Mouse (Mus musculus) midbrain, embryonic 11.5 days (tissue): ENCODE data around the gene Sap18b. TPM values are rescaled to one million over a fixed set of nuclear protein-coding genes. Genes with fewer than 3 reads are reported as not detected.
A peak's percentile ranks its signal among the peaks of the same experiment; 100 is the strongest.

Experiments
- ATAC-seq: fragments of 200-750 bp; cut with Nextera tagmentation; 2 replicates; pipeline ENCODE4 v1.8.0; 2017; ENCODE audit warnings: moderate TSS enrichment, moderate library complexity; ENCODE audit not compliant: low FRiP score
- DNase-seq: peaks from one replicate; pipeline ENCODE4 v3.0.0; 2015; ENCODE audit warnings: low spot score; ENCODE audit errors: missing footprints
- H3K27ac ChIP-seq: fragments of 300-500 bp; sonication (generic); 2 replicates; pipeline ENCODE4 v1.5.1; 2014; ENCODE audit warnings: low read depth, low read length
- H3K27me3 ChIP-seq: fragments of 300-500 bp; sonication (generic); 2 replicates; pipeline ENCODE4 v1.6.1; 2014; ENCODE audit warnings: mild to moderate bottlenecking, low read length, moderate library complexity, mixed read lengths; ENCODE audit not compliant: control insufficient read depth, insufficient read depth
- H3K36me3 ChIP-seq: fragments of 300-500 bp; sonication (generic); 2 replicates; pipeline ENCODE4 v1.6.1; 2014; ENCODE audit warnings: mild to moderate bottlenecking, low read length, moderate library complexity, mixed read lengths; ENCODE audit not compliant: control insufficient read depth, insufficient read depth
- H3K4me1 ChIP-seq: fragments of 300-500 bp; sonication (generic); 2 replicates; pipeline ENCODE4 v1.6.1; 2014; ENCODE audit warnings: low read length; ENCODE audit not compliant: control insufficient read depth, insufficient read depth
- H3K4me2 ChIP-seq: fragments of 300-500 bp; sonication (generic); 2 replicates; pipeline ENCODE4 v1.6.1; 2014; ENCODE audit warnings: mild to moderate bottlenecking, moderate library complexity
- H3K4me3 ChIP-seq: fragments of 300-500 bp; sonication (generic); 2 replicates; pipeline ENCODE4 v1.5.1; 2014; ENCODE audit warnings: low read depth, low read length
- H3K9ac ChIP-seq: fragments of 300-500 bp; sonication (generic); 2 replicates; pipeline ENCODE4 v1.6.1; 2014; ENCODE audit warnings: low read length
- H3K9me3 ChIP-seq: fragments of 300-500 bp; sonication (generic); 2 replicates; pipeline ENCODE4 v1.6.1; 2016; ENCODE audit warnings: low read length; ENCODE audit not compliant: control insufficient read depth
- whole genome bisulfite sequencing: fragments of 180-500 bp; shearing (Covaris S2); extraction: QIAGEN DNeasy Blood & Tissue Kit; methylation state at CpG from one replicate; pipeline ENCODE4 v1.1.7; 2014; 5-methylcytosine and 5-hydroxymethylcytosine counted together
- polyA plus RNA-seq: library from polyadenylated mRNA; unstranded; fragments of >200 nt; fragmentation: Nextera tagmentation; extraction: Ambion mirVana; gene quantifications from 2 replicates; pipeline ENCODE4 v1.2.1, GENCODE M21; 2014

Sap18b gene
- polyA plus RNA-seq, 1 experiment from 2014 or later: 398 TPM

- no peaks in the 10 kb centered on the region for H3K27me3 ChIP-seq
- H3K4me2 ChIP-seq: no peak overlapping the region
- ATAC-seq (no peak), DNase-seq (no peak)
- no peak overlapping the region for H3K4me3 ChIP-seq
- no peak overlapping the region for H3K9ac ChIP-seq
- no peak overlapping the region for H3K27ac ChIP-seq
- H3K36me3 ChIP-seq: no peaks in the 10 kb centered on the region
- no peaks in the 10 kb centered on the region for H3K9me3 ChIP-seq
- peaks cover 9% of the 10 kb centered on the region; the same call in 1 of the 2 replicates for H3K4me1 ChIP-seq
- WGBS: 78% methylated on average over 4 of the region's 4 CpGs
These were observed 10.7 kb downstream of the Sap18b start for GRCm38 (mm10) chr8:95835891-95836290.

GRCm38 (mm10) chr8:95837266-95837665 is 12.1 kb downstream of the Sap18b start:
- H3K4me2 ChIP-seq: no peak overlapping the region
- peaks cover 9% of the 10 kb centered on the region; the same call in 1 of the 2 replicates for H3K4me1 ChIP-seq

GRCm38 (mm10) chr8:95839289-95839688 is 14.1 kb downstream of the Sap18b start:
- no peaks in the 10 kb centered on the region for H3K9me3 ChIP-seq
- ATAC-seq (no peak), DNase-seq (no peak)
- H3K9ac ChIP-seq: no peak overlapping the region
- H3K27ac ChIP-seq: no peak overlapping the region
- WGBS: 94% methylated on average over 4 of the region's 4 CpGs
- H3K4me2 ChIP-seq: no peak overlapping the region
- H3K4me3 ChIP-seq: no peak overlapping the region
- H3K36me3 ChIP-seq: no peaks in the 10 kb centered on the region
- H3K27me3 ChIP-seq: no peaks in the 10 kb centered on the region
- no peaks in the 10 kb centered on the region for H3K4me1 ChIP-seq

More at GRCm38 (mm10) chr8:95837266-95837665, 12.1 kb downstream of the Sap18b start:
- no peak for ATAC-seq
- H3K36me3 ChIP-seq: no peaks in the 10 kb centered on the region
- no peak overlapping the region for H3K4me3 ChIP-seq
- no peak for DNase-seq
- WGBS: 90% methylated on average over 10 of the region's 10 CpGs
- H3K9ac ChIP-seq: no peak overlapping the region
- no peaks in the 10 kb centered on the region for H3K27me3 ChIP-seq
- no peaks in the 10 kb centered on the region for H3K9me3 ChIP-seq
- no peak overlapping the region for H3K27ac ChIP-seq

GRCm38 (mm10) chr8:95841436-95841835 is 16.3 kb downstream of the Sap18b start:
- 90% methylated on average over 15 of the region's 15 CpGs for WGBS
- no peak overlapping the region for H3K9ac ChIP-seq
- no peak overlapping the region for H3K4me2 ChIP-seq
- no peaks in the 10 kb centered on the region for H3K4me1 ChIP-seq
- H3K27me3 ChIP-seq: no peaks in the 10 kb centered on the region
- 0 out of 2 replicates have a peak, but pooled peaks cover 3% of the 10 kb centered on the region for H3K36me3 ChIP-seq
- ATAC-seq (0 out of 2 replicates have a peak, but pooled peaks have one; percentile 33), DNase-seq (no peak)
- no peak overlapping the region for H3K4me3 ChIP-seq
- no peak overlapping the region for H3K27ac ChIP-seq
- H3K9me3 ChIP-seq: no peaks in the 10 kb centered on the region

- no peak overlapping the region for H3K4me2 ChIP-seq
- no peak overlapping the region for H3K9ac ChIP-seq
- DNase-seq (no peak), ATAC-seq (no peak)
- 0 out of 2 replicates have a peak, but pooled peaks cover 3% of the 10 kb centered on the region for H3K36me3 ChIP-seq
- 94% methylated on average over 6 of the region's 6 CpGs for WGBS
- H3K9me3 ChIP-seq: no peaks in the 10 kb centered on the region
- H3K27ac ChIP-seq: no peak overlapping the region
- H3K4me3 ChIP-seq: no peak overlapping the region
- H3K27me3 ChIP-seq: no peaks in the 10 kb centered on the region
- H3K4me1 ChIP-seq: no peaks in the 10 kb centered on the region
These were observed 18.8 kb downstream of the Sap18b start for GRCm38 (mm10) chr8:95843968-95844367.

GRCm38 (mm10) chr8:95845026-95845425 is 19.9 kb downstream of the Sap18b start:
- H3K36me3 ChIP-seq: 0 out of 2 replicates have a peak, but pooled peaks cover 3% of the 10 kb centered on the region
- 90% methylated on average over 7 of the region's 7 CpGs for WGBS
- no peaks in the 10 kb centered on the region for H3K9me3 ChIP-seq
- DNase-seq (peak; percentile 77), ATAC-seq (no peak)
- no peaks in the 10 kb centered on the region for H3K27me3 ChIP-seq
- H3K4me3 ChIP-seq: no peak overlapping the region
- H3K27ac ChIP-seq: no peak overlapping the region
- H3K4me2 ChIP-seq: no peak overlapping the region
- no peaks in the 10 kb centered on the region for H3K4me1 ChIP-seq
- H3K9ac ChIP-seq: no peak overlapping the region

- Histone ChIP-seq H3K9ac (no peak overlapping the region), H3K4me3 (no peak overlapping the region), H3K4me1 (peaks cover 6% of the 10 kb centered on the region), H3K27me3 (no peaks in the 10 kb centered on the region), H3K9me3 (no peaks in the 10 kb centered on the region), H3K27ac (no peak overlapping the region), H3K4me2 (no peak overlapping the region), H3K36me3 (0 out of 2 replicates have a peak, but pooled peaks cover 3% of the 10 kb centered on the region)
- WGBS: 79% methylated on average over 24 of the region's 24 CpGs
- ATAC-seq: no peak
- peak; percentile 75 for DNase-seq
These were observed 23.0 kb downstream of the Sap18b start for GRCm38 (mm10) chr8:95848061-95848551.

GRCm38 (mm10) chr8:95848734-95849464 is 23.8 kb downstream of the Sap18b start:
- Histone ChIP-seq H3K27ac (no peak overlapping the region), H3K27me3 (no peaks in the 10 kb centered on the region), H3K9ac (no peak overlapping the region), H3K4me2 (no peak overlapping the region), H3K9me3 (no peaks in the 10 kb centered on the region), H3K4me3 (no peak overlapping the region), H3K36me3 (0 out of 2 replicates have a peak, but pooled peaks cover 3% of the 10 kb centered on the region), H3K4me1 (peaks cover 8% of the 10 kb centered on the region)
- WGBS: 88% methylated on average over 19 of the region's 19 CpGs
- ATAC-seq (no peak), DNase-seq (peak; percentile 51)

GRCm38 (mm10) chr8:95850326-95850725 is 25.2 kb downstream of the Sap18b start:
- DNase-seq: peak; percentile 53
- no peak overlapping the region for H3K4me3 ChIP-seq
- no peak overlapping the region for H3K27ac ChIP-seq
- no peak overlapping the region for H3K4me2 ChIP-seq
- H3K9me3 ChIP-seq: no peaks in the 10 kb centered on the region
- H3K9ac ChIP-seq: no peak overlapping the region
- no peaks in the 10 kb centered on the region for H3K27me3 ChIP-seq
- ATAC-seq: no peak
- WGBS: 97% methylated on average over 2 of the region's 2 CpGs
- peaks cover 8% of the 10 kb centered on the region for H3K4me1 ChIP-seq
- H3K36me3 ChIP-seq: 0 out of 2 replicates have a peak, but pooled peaks cover 3% of the 10 kb centered on the region
